Mouse (Mus musculus): ENCODE results near the gene Cdc34.

DNA sequence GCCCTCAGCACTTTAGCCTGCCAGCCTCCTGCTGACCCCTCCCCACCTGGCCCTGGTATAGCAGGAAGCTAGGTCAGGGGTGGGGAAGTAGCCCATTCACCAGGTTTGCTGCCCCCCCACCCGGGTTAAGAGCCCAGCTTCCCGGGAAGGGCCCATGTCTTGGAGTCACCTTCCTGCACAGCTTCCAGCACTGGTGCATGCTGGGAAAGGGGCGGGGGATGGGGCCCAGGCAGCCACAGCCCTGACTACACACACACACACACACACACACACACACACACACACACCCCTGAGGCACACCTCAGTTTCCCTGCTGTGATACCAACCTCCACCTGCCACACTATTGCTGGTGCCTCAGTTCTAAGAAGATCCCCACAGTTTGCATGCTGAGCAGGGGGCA, 20.1 kb upstream of the Cdc34 start:
- no peak for TF ChIP-seq CTCF (IDR thresholded peaks at IDR 0.05; ENCODE audit: low read depth)
- TF ChIP-seq EP300 (IDR thresholded peaks at IDR 0.05; ENCODE audit: low read depth): no peak
